Mouse (Mus musculus) forebrain, postnatal 0 days (tissue): ENCODE measurements at regions not wholly inside any gene's neighbourhood (a gene's known extent, or its start where the extent isn't known, plus 50 kb on each side); places are given as distances from the start of the nearest gene placed in this dataset.

Source experiments
- ATAC-seq: fragments of 200-750 bp; cut with Nextera tagmentation; 2 replicates; pipeline ENCODE4 v1.8.0; 2017; ENCODE audit warnings: mild to moderate bottlenecking, moderate library complexity
- DNase-seq: peaks from one replicate; pipeline ENCODE4 v3.0.0-alpha.2; 2015
- H3K27ac ChIP-seq: fragments of 300-500 bp; sonication (generic); 2 replicates; pipeline ENCODE4 v1.5.1; 2014; ENCODE audit warnings: low read depth, mild to moderate bottlenecking, antibody characterized with exemption, low read length, moderate library complexity, mixed read lengths
- H3K27me3 ChIP-seq: fragments of 300-500 bp; sonication (generic); 2 replicates; pipeline ENCODE4 v1.6.1; 2014; ENCODE audit warnings: mild to moderate bottlenecking, low read length, mixed read lengths; ENCODE audit not compliant: insufficient read depth
- H3K36me3 ChIP-seq: fragments of 300-500 bp; sonication (generic); 2 replicates; pipeline ENCODE4 v1.6.1; 2014; ENCODE audit warnings: mild to moderate bottlenecking, moderate library complexity; ENCODE audit not compliant: insufficient read depth
- H3K4me1 ChIP-seq: fragments of 300-500 bp; sonication (generic); 2 replicates; pipeline ENCODE4 v1.6.1; 2014; ENCODE audit warnings: antibody characterized with exemption; ENCODE audit not compliant: insufficient read depth
- H3K4me2 ChIP-seq: fragments of 300-500 bp; sonication (generic); 2 replicates; pipeline ENCODE4 v1.6.1; 2014; ENCODE audit warnings: low read depth, mild to moderate bottlenecking, moderate library complexity
- H3K4me3 ChIP-seq: fragments of 300-500 bp; sonication (generic); 2 replicates; pipeline ENCODE4 v1.5.1; 2014; ENCODE audit warnings: low read depth, low read length, mixed read lengths
- H3K9ac ChIP-seq: fragments of 300-500 bp; sonication (generic); 2 replicates; pipeline ENCODE4 v1.6.1; 2014; ENCODE audit warnings: mild to moderate bottlenecking
- H3K9me3 ChIP-seq: fragments of 300-500 bp; sonication (generic); 2 replicates; pipeline ENCODE4 v1.6.1; 2016; ENCODE audit warnings: low read length
- CTCF ChIP-seq: sonication (generic); IDR thresholded peaks from 2 replicates; pipeline ENCODE4 v1.5.1; 2016; ENCODE audit warnings: antibody characterized with exemption, control low read depth, low read depth
- WGBS: fragments of 180-500 bp; shearing (Covaris S2); extraction: QIAGEN DNeasy Blood & Tissue Kit; methylation state at CpG from one replicate; pipeline ENCODE4 v1.1.7; 2014; 5-methylcytosine and 5-hydroxymethylcytosine counted together

DNA sequence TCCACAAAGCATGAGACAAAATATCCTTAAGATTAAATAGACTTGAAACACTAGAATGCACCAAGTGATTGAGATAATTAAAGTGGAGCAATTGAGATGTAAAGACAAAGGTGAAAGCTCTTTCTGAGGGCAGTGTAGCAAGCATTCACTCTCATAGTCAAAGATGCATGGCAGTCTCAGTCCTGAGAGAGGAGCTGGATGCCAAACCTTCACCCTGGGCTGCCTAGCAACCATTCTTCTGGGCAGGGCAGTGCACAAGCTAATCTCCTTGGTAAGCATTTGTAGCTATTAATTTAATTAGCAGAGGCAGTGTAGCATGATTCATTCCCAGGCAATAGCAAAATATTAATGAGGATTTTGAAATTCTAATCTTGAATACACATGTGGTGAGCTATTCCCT lies 1166.0 kb downstream of the D3Ertd751e start:
- Histone ChIP-seq H3K4me2 (no peak overlapping the region), H3K4me3 (no peak overlapping the region), H3K27ac (no peak overlapping the region), H3K4me1 (no peaks in the 10 kb centered on the region), H3K27me3 (no peaks in the 10 kb centered on the region), H3K9me3 (no peaks in the 10 kb centered on the region), H3K36me3 (no peaks in the 10 kb centered on the region), H3K9ac (no peak overlapping the region)
- ATAC-seq = peak; percentile 48; the same call in 1 of the 2 replicates
- DNase-seq = peak; percentile 28
- no peak for TF ChIP-seq CTCF

DNA sequence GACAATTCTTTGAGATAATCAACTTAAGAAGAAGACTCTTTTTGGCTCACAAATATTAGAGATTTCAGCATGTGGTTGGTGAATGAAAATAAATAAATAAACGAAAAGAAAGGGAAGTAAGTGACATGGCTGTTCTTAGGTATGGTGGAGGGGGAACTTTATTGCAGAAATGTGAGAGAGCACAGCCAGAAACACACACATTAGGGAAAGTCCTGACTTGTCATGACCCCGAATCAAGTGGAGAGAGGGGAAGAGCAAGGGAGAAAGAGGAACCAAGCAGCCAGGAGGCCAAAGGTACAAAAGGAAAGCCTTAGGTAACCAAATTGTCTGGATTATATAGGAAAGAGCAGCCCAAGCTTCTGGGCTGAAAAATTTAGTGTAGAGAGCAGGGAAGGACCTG lies 1172.7 kb downstream of the D3Ertd751e start:
- no peak overlapping the region for H3K9ac ChIP-seq
- no peaks in the 10 kb centered on the region for H3K4me1 ChIP-seq
- H3K27ac ChIP-seq = no peak overlapping the region
- no peak for DNase-seq
- H3K4me2 ChIP-seq = no peak overlapping the region
- no peak overlapping the region for H3K4me3 ChIP-seq
- no peak for ATAC-seq
- no peaks in the 10 kb centered on the region for H3K27me3 ChIP-seq
- WGBS = 88% methylated on average over 2 of the region's 2 CpGs
- H3K36me3 ChIP-seq = no peaks in the 10 kb centered on the region
- no peaks in the 10 kb centered on the region for H3K9me3 ChIP-seq
- TF ChIP-seq CTCF = no peak

DNA sequence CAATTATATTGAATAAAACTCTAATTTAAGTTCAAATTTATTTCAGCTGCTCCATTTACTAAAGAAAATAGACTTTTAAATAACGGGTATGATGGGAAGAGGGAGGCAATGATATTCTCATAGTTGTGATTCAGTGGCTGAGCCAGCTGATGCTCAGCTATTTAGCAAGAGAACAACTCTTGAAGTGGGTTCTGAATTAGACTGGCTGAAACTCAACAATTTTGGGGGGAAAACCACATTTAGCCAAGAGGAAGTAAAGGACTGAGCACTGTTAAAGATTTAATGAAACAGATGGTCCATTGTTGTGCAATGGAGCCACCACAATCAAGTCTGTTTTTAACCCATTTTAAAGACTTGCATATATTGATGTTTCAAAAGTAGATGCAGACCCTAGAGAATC lies 1193.0 kb downstream of the D3Ertd751e start:
- H3K4me3 ChIP-seq = no peak overlapping the region
- no peak for TF ChIP-seq CTCF
- 62% methylated on average over 1 of the region's 1 CpGs for WGBS
- H3K4me1 ChIP-seq = no peaks in the 10 kb centered on the region
- no peak overlapping the region for H3K9ac ChIP-seq
- no peak overlapping the region for H3K27ac ChIP-seq
- no peaks in the 10 kb centered on the region for H3K9me3 ChIP-seq
- ATAC-seq = peak; percentile 18; the same call in 1 of the 2 replicates
- DNase-seq = no peak
- H3K36me3 ChIP-seq = no peaks in the 10 kb centered on the region
- H3K27me3 ChIP-seq = no peaks in the 10 kb centered on the region
- no peak overlapping the region for H3K4me2 ChIP-seq

DNA sequence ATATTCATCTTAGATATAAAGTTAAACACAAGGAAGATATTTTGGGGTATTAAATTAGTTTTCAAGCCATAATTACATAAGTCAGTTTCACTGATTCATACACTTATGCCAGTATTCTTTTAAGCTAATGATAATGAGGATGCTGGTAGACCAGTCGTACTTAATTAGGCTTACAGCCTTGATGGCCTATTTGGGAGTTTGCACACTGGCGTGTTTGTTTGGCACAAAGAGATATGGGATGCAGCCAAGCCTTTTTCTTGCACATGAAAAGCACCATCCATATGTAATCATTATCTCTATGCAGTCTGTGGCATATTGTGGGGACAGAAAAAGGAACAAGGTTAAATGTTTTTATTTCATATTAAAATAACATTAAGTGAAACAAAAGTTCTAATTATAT lies 1234.7 kb downstream of the D3Ertd751e start:
- Histone ChIP-seq H3K36me3 (no peaks in the 10 kb centered on the region), H3K4me1 (no peaks in the 10 kb centered on the region), H3K4me2 (no peak overlapping the region), H3K9ac (no peak overlapping the region), H3K9me3 (no peaks in the 10 kb centered on the region), H3K27me3 (no peaks in the 10 kb centered on the region), H3K27ac (no peak overlapping the region), H3K4me3 (no peak overlapping the region)
- WGBS = 26% methylated on average over 2 of the region's 2 CpGs
- DNase-seq (peak; percentile 4), ATAC-seq (no peak)
- no peak for TF ChIP-seq CTCF
